Mouse (Mus musculus) midbrain, embryonic 14.5 days (tissue): ENCODE results near the gene Alg2. TPM values are rescaled to one million over a fixed set of nuclear protein-coding genes. Genes with fewer than 3 reads are reported as not detected.

Experiments used
- ATAC-seq: fragments of 200-750 bp; cut with Nextera tagmentation; 2 replicates; pipeline ENCODE4 v1.8.0; 2017; ENCODE audit warnings: moderate number of reproducible peaks, moderate library complexity; ENCODE audit not compliant: low FRiP score, low TSS enrichment
- DNase-seq: peaks from one replicate; pipeline ENCODE4 v3.0.0-alpha.2; 2015
- H3K27ac ChIP-seq: fragments of 300-500 bp; sonication (generic); replicated peaks from 2 replicates; pipeline ENCODE4 v1.5.1; 2014; ENCODE audit warnings: mild to moderate bottlenecking, low read depth, low read length, moderate library complexity
- H3K27me3 ChIP-seq: fragments of 300-500 bp; sonication (generic); 2 replicates; pipeline ENCODE4 v1.6.1; 2014; ENCODE audit warnings: low read length, control low read depth, mixed read lengths; ENCODE audit not compliant: control insufficient read depth, insufficient read depth
- H3K36me3 ChIP-seq: fragments of 300-500 bp; sonication (generic); 2 replicates; pipeline ENCODE4 v1.6.1; 2014; ENCODE audit warnings: low read length, control low read depth; ENCODE audit not compliant: control insufficient read depth, insufficient read depth
- H3K4me1 ChIP-seq: fragments of 300-500 bp; sonication (generic); 2 replicates; pipeline ENCODE4 v1.6.1; 2014; ENCODE audit warnings: mild to moderate bottlenecking, antibody characterized with exemption, low read length, control low read depth; ENCODE audit not compliant: control insufficient read depth, insufficient read depth
- H3K4me2 ChIP-seq: fragments of 300-500 bp; sonication (generic); 2 replicates; pipeline ENCODE4 v1.6.1; 2014; ENCODE audit warnings: mild to moderate bottlenecking, low read length, moderate library complexity
- H3K4me3 ChIP-seq: fragments of 300-500 bp; sonication (generic); replicated peaks from 2 replicates; pipeline ENCODE4 v1.5.1; 2014; ENCODE audit warnings: low read depth, low read length
- H3K9ac ChIP-seq: fragments of 300-500 bp; sonication (generic); replicated peaks from 2 replicates; pipeline ENCODE4 v1.6.1; 2014; ENCODE audit warnings: mild to moderate bottlenecking, low read length, moderate library complexity
- H3K9me3 ChIP-seq: fragments of 300-500 bp; sonication (generic); 2 replicates; pipeline ENCODE4 v1.6.1; 2016; ENCODE audit warnings: low read length, control low read depth, mixed read lengths; ENCODE audit not compliant: control insufficient read depth
- WGBS: fragments of 180-500 bp; shearing (Covaris S2); extraction: QIAGEN DNeasy Blood & Tissue Kit; methylation state at CpG from one replicate; pipeline ENCODE4 v1.1.7; 2014; 5-methylcytosine and 5-hydroxymethylcytosine counted together
- polyA plus RNA-seq: library from polyadenylated mRNA; unstranded; fragments of >200 nt; fragmentation: Nextera tagmentation; extraction: Ambion mirVana; gene quantifications from 2 replicates; pipeline ENCODE4 v1.2.1, GENCODE M21; 2014

Gene Alg2
- polyA plus RNA-seq, 1 experiment from 2014 or later = 339 TPM

DNA sequence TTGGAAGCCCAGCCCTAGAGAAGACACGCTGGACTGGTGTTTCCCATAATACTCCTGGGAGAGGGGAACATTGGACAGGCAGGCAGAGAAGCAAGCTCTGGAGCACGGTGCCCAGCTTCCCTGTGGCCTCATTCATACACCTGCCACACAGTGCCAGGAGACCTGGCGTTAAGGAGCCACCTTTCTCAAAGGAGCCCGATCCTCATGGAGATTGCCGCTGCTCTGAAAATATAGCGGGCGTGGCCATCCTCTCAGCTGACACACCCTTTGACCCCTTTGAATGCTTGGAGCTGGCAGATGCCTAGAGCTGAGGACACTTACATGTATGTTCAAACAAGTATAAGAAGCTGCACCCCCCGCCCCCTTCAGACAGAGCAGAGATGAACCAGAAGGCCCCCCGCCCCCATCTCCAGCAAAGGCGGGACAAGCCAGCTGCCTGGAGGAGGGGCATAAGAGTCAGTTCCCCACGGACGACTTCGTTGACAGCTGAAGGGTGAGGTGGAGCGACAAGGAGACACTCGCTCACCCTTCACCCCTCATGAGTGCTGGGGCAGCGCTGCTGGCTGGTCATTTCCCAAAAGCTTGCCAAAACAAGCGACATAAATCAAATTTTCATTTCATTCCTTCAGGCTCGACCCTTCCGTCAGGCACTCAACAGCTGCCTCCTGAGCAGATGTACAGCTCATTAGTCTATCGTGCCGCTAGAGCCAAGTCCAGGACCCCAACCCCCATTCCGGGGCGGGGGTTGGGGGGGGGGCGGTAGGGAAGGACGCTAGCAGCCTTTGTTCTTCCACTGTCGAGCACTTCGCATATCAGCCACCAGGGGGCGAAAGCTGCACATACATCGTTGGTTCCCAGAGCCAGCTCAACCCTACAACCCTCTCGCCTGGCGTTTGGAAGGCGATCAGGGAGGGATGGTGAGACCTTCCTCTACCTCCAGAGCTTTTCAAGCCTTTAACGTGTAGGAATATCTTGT, 36.5 kb downstream of the Alg2 start:
- no peaks in the 10 kb centered on the region for H3K9me3 ChIP-seq
- peaks cover 11% of the 10 kb centered on the region for H3K4me1 ChIP-seq
- H3K36me3 ChIP-seq = no peaks in the 10 kb centered on the region
- no peaks in the 10 kb centered on the region for H3K27me3 ChIP-seq
- peak overlapping the region; percentile 83 for H3K9ac ChIP-seq
- H3K4me3 ChIP-seq = peak overlapping the region; percentile 47
- WGBS = under 1% methylated on average over 33 of the region's 33 CpGs
- peak; percentile 88 for ATAC-seq
- peak overlapping the region; percentile 95 for H3K4me2 ChIP-seq
- peak overlapping the region; percentile 86 for H3K27ac ChIP-seq
- DNase-seq = peak; percentile 97

GRCm38 (mm10) chr4:47435566-47436360, 38.4 kb downstream of the Alg2 start:
- Histone ChIP-seq H3K36me3 (no peaks in the 10 kb centered on the region), H3K9me3 (no peaks in the 10 kb centered on the region), H3K4me1 (peaks cover 11% of the 10 kb centered on the region), H3K4me3 (no peak overlapping the region), H3K27ac (no peak overlapping the region), H3K4me2 (no peak overlapping the region), H3K9ac (no peak overlapping the region), H3K27me3 (no peaks in the 10 kb centered on the region)
- no peak for DNase-seq
- ATAC-seq = no peak
- WGBS = 67% methylated on average over 28 of the region's 28 CpGs

DNA sequence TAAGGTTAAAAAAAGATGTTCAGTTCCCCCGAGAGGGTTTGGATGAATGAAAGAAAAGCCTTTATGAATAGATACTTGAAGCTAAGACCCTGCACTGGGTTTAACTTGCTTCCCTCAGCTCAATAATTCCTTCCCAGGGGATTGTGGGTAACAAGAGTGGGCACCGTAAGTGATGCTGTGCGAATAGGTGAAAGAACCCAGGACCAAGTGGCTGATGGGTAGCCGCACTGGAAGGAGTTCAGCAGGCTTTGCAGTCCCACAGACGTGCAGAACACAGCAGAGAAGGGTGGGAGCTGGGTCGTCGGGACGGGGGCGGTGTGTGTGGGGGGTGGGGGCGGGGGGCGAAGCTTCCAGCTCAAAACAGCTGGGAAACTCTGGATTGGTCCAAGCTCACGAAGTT, 39.0 kb downstream of the Alg2 start:
- Histone ChIP-seq H3K4me3 (no peak overlapping the region), H3K9me3 (no peaks in the 10 kb centered on the region), H3K27me3 (no peaks in the 10 kb centered on the region), H3K4me1 (peaks cover 11% of the 10 kb centered on the region), H3K4me2 (no peak overlapping the region), H3K27ac (no peak overlapping the region), H3K36me3 (no peaks in the 10 kb centered on the region), H3K9ac (no peak overlapping the region)
- no peak for ATAC-seq
- DNase-seq = no peak
- 55% methylated on average over 12 of the region's 12 CpGs for WGBS

DNA sequence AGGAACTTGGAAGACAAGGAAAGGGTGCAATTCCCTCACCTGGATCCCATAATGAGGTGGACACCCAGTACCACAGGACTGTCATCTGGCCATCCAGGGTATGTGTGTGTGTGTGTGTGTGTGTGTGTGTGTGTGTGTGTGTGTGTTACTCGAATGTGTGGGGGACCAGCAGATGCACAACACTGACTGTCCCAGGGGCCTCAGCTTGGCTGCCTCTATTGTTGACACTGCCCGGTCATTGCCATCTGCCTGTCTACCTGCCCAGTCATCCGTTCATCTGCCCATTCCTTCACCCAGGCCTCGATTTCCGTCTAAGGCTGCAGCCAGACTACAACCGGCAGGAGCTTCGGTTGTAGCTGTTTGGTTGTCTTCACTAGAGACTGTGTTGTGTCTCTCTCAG, 41.4 kb downstream of the Alg2 start:
- Histone ChIP-seq H3K4me1 (peaks cover 8% of the 10 kb centered on the region), H3K4me2 (no peak overlapping the region), H3K36me3 (no peaks in the 10 kb centered on the region), H3K9ac (no peak overlapping the region), H3K9me3 (no peaks in the 10 kb centered on the region), H3K4me3 (no peak overlapping the region), H3K27me3 (no peaks in the 10 kb centered on the region), H3K27ac (no peak overlapping the region)
- DNase-seq (no peak), ATAC-seq (no peak)
- 74% methylated on average over 6 of the region's 7 CpGs for WGBS

DNA sequence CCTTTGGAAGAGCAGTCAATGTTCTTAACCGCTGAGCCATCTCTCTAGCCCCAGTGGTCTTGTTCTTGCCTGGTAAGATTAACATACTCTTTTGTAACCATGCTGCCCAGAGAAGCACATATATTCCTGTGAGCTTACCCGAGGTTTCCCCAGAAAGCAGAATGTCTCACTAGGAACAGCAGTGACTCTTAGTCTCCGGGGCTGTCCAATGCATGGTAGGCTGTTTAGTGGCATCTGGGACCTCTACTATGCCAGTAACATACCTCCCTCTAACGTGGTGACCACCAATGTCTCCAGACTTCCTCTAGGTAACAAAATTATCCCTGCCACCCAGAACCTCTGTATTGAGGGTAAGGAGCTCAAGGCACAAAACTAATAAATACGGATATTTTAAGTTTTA, 43.1 kb downstream of the Alg2 start:
- no peak overlapping the region for H3K4me3 ChIP-seq
- 93% methylated on average over 5 of the region's 5 CpGs for WGBS
- no peak overlapping the region for H3K4me2 ChIP-seq
- H3K9me3 ChIP-seq = no peaks in the 10 kb centered on the region
- H3K4me1 ChIP-seq = no peaks in the 10 kb centered on the region
- DNase-seq (no peak), ATAC-seq (no peak)
- no peaks in the 10 kb centered on the region for H3K36me3 ChIP-seq
- H3K27ac ChIP-seq = no peak overlapping the region
- H3K27me3 ChIP-seq = no peaks in the 10 kb centered on the region
- no peak overlapping the region for H3K9ac ChIP-seq

DNA sequence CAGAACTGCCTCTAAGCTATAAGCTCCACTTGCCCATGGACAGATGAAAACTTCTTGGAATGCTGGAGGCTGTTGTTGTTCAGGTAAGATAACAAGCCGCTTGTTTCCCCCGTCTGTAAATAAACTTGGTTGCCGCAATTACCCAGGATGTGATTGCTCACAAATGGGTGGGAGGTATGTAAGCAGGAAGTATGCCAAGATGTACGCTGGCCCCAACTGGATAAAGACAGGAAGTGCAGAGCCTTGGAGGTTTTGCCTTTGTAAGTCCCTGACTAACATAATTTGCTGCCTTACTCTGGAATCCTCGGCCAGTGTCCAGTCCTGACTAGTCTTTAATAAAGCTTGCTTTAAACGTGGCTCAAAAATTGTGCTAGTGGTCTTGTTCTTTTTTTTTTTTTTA, 43.6 kb downstream of the Alg2 start:
- no peak overlapping the region for H3K4me3 ChIP-seq
- H3K27me3 ChIP-seq = no peaks in the 10 kb centered on the region
- H3K36me3 ChIP-seq = no peaks in the 10 kb centered on the region
- H3K4me2 ChIP-seq = no peak overlapping the region
- no peak overlapping the region for H3K27ac ChIP-seq
- H3K4me1 ChIP-seq = no peaks in the 10 kb centered on the region
- ATAC-seq = no peak
- WGBS = 87% methylated on average over 6 of the region's 6 CpGs
- no peak for DNase-seq
- no peaks in the 10 kb centered on the region for H3K9me3 ChIP-seq
- no peak overlapping the region for H3K9ac ChIP-seq

DNA sequence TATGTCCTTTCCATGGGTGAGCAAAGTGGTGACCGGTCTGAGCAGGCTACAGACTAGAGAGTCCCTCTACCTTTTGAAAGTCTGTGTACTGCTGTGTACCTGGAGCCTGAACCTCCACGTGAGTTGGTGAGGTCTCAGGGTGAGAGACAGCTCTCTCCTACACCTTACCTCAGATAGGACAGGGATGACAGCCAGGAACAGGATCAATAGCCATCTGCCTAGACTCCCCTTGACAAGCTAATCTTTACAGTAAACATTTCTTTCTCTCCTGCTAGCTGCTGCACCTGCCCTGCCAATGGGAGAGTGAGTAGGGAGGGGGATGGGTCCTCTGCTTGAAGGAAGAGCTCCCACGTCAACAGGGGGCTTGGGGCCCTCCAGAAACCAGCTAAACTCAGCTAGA, 46.5 kb downstream of the Alg2 start:
- H3K4me1 ChIP-seq = peaks cover 3% of the 10 kb centered on the region; the same call in 1 of the 2 replicates
- no peak overlapping the region for H3K4me2 ChIP-seq
- H3K4me3 ChIP-seq = no peak overlapping the region
- no peak overlapping the region for H3K27ac ChIP-seq
- 78% methylated on average over 3 of the region's 3 CpGs for WGBS
- no peaks in the 10 kb centered on the region for H3K36me3 ChIP-seq
- DNase-seq (no peak), ATAC-seq (no peak)
- H3K27me3 ChIP-seq = no peaks in the 10 kb centered on the region
- no peak overlapping the region for H3K9ac ChIP-seq
- H3K9me3 ChIP-seq = no peaks in the 10 kb centered on the region

DNA sequence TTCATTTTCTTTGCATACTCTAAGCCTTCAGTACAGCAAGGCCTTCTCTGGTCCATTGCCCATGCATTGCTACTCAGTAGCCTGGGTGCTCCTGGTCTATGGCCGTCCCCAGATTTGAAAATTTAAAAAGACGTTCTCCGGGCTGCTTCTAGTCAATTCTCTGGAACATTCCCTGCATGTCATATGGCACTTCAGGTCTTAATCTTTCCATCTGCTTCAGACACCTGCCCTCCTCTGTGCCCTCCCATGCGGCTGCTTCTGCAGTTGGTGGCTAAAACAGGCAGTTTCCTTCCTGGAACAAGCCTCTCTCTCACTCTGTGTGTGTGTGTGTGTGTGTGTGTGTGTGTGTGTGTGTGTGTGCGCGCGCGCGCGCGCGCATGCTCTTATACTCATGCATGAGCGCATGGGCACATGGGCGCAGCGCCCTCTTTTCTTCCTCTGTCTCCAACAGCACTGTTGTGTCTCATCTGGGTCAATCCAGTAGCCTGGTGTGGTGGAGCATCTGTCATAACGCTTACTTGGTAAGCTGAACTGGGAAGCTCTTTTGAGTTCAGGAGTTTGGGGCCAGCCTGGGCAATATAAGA, 48.8 kb downstream of the Alg2 start:
- Histone ChIP-seq H3K9me3 (no peaks in the 10 kb centered on the region), H3K27me3 (no peaks in the 10 kb centered on the region), H3K36me3 (no peaks in the 10 kb centered on the region), H3K4me1 (peaks cover 3% of the 10 kb centered on the region; the same call in 1 of the 2 replicates), H3K27ac (no peak overlapping the region), H3K4me2 (no peak overlapping the region), H3K4me3 (no peak overlapping the region), H3K9ac (no peak overlapping the region)
- 88% methylated on average over 16 of the region's 16 CpGs for WGBS
- DNase-seq = no peak
- ATAC-seq = no peak
